Mouse (Mus musculus): Measurements from ENCODE around the gene Rin3.

The Rin3 gene

DNA sequence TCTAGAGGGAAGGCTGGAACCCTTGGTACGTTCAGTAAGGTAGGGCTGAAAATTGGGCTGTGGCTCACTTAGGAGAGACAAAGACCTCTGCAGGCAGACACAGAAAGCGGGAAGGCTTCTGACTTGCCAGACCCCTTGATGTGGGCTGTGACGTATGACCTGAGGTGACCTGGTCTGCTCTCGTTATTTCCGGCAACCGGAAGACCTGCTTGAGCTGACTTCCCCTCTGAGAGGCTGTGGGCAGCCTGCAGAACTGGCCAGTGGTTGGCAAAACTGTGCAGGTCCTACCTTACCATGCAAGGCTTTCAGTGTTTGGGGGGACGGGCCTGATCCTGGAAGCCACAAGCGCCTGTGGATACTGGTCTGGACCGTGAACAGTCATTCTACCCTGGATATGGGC, 19.5 kb downstream of the Rin3 start:
- in situ Hi-C loops (cut with MseI, MboI): no loop called here

DNA sequence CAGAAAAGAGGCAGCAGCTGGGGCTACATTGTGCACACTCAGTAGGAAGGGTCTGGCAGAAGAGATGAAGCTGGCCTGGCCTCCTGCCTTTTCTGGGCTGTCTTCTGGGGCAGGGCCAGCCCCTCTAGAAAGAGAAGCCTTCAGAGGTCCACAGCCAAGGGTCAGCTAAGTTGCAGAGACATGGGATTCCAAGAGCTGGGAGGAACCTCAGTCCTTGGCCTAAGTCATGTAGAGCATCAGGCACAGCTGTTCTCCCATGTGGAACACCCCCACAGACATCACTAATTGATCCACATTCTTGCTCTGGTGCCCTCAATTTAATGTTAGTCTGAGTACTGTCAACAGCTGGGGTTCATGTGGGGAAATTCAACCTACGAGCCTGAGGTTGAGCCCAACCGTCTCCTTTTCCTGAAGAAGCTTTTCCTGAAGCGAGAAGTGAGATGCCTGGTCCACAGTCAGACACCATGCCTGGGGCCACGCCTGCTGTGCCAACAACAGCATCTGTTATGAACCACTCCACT, 20.0 kb downstream of the Rin3 start:
- in situ Hi-C loops (cut with MseI, MboI): no loop called here

DNA sequence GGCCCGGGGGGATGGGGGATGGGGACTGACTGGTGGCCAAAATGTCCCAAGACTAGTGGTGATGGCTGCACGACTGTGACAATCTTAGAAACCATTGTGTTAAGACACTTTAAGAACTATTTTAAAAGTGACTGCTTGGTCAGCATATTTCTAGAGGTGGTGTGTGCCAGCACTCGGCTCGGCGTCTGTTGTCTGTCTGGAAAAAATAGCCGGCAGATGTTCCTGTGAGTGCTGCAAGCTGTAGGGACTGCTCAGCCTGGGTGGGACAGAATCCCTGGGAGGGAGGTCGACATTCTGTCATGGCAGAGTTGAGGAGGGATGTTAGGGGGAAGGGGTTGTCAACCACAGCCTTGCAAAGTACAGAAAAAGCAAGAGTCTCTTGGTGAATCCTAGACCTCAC, 21.0 kb downstream of the Rin3 start:
- in situ Hi-C loops (cut with MseI, MboI): no loop called here

DNA sequence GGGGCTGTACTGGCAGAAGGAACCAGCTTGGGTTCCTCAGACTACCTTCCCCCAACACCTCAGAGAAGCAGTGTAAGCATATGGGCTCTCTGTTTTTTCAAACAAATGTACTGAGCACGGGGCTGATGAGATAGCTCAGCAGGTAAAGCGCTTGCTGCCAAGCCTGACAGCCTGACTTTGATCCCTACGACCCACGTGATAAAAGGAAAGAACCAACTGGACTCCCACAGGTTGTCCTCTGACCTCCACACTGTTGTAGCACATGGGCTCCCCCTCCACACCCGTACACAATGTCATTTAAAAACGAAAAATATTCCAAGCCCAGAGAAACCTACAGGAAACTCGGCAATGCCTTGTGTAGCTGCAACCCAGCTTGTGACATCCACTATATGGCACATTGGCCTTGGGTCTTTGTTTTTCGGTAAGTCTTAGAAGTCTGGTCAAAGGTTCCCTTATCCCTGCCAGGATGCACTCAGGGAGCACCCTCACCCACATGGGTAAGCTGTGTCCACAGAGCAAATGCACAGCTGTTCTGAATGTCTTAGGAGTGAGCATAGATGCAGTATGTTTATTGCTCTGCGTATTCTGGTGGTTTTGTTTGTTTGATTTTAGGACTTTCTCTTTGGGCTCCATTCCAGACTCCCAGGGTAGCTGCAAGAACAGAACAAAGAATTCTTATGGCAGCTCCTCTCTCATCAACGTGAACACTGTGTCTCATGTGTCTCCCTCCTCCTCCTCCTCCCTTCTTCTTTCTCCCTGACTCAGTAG, 22.4 kb downstream of the Rin3 start:
- in situ Hi-C loops (cut with MseI, MboI): no loop called here

DNA sequence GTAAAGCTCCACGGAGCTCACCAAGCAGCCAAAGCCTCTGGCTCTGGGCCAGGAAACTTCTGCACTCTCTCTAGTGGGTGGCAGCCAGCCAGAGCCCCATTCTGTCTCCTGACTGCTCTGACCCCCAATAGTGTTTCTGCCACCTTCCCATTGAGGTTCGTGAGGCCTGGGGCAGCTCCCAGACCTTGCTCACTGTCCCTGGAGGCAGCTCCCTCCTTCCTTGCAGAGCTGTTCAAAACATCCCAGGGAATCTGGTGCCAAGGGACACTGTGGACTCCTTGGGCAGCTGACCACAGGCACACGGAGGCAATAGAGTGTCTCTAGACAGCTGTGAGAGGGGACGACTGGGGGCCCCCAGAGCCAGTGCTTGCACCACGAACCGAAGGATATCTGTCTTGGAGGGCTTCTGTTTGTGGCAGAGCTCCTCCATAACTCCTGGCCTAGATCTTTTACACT, 25.2 kb downstream of the Rin3 start:
- in situ Hi-C loops (cut with MseI, MboI): no loop called here

DNA sequence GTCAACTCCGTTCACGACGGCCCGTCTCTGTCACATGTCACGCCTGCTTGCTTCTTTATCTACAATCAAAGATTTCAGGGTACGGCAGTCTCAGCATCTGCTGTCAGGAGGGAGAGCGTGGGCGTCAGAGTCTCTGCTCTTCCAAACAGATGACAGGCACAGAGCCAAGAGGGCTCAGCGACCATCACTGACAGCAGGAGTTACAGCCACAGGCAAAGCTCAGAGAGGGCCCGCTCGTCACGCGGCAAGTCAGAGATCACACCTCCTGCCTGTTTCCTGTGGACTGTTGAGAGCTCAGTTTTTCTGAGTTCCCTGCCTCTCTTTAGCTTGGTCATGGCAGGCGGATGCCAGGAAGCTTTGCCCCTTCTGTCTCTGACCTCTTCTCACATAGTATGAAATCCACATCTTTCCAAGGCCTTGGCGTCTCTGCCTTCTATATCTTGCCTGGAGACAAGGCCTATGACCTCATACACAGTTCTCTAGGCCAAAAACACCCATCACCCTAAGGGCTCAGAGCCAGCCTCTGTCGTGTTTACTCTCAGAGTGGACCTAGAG, 25.7 kb downstream of the Rin3 start:
- in situ Hi-C loops (cut with MseI, MboI): no loop called here

DNA sequence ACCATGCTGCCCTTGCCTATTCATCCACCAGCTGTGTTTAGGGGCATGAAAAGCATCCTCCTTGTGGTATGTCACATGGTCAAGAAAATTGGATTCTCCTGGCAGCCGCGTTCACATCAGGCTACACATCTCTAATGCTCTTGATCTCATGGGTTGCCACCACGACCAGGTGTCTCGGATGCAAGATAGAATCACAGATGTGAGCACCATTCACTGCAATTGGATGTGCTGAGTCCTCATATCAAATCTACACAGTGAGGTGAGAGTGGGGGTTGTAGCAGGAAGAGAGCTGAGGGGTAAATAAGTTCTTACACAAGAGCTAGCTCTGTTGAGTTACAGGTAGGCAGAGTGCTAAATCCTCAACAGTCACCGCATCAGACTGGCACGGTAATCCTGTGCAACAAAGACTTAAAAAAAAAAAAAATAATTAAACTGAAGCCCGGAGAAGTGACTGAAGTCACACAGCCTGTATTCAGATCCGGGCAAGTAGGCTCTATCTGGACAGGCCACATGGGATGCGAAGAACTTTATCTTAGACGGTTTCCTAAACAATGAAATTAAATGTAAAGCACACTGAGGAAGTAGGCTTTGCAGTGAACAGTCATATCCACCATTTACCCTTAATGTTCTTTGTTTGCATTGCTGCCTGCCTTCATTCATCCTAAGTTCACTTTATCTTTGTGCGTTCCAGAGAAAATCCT, 26.4 kb downstream of the Rin3 start:
- in situ Hi-C loops (cut with MseI, MboI): no loop called here

DNA sequence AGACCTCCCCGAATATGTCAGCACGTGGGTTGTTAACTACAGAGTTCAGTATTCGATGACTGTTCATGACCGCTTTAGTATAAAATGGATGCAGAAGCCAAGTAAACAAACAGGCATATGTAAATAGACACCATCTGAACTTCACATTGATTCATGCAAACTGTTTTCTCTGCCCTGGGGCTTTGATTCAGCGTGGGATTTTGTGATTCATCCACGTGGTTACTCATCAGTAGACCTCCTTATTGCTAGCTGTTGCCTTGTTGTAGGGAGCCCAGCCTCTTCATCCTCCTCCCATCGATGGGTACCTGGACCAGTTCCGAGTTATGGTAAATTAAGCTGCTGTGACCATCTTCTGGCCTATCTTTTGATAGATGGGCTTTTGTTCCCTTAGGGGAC, 26.9 kb downstream of the Rin3 start:
- in situ Hi-C loops (cut with MseI, MboI): no loop called here

DNA sequence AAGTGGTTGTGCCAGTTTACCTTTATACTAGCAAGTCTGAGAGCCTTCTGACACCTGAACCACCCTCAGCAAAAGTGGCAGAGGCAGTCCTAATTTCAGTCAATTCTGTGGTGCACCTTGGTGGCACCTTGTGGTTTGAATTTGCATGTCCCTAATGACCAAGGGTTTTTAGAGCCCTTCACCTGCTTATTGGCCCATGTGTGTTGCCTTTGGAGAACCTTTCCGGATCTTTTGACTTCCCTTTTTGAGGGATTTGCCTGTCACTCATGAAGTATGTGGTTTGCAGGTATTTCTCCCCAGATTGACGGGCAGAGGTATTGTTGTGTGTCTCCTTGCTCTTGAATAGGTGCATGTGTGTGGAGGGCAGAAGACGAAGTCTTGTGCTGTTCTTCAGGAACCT, 27.4 kb downstream of the Rin3 start:
- in situ Hi-C loops (cut with MseI, MboI): no loop called here

DNA sequence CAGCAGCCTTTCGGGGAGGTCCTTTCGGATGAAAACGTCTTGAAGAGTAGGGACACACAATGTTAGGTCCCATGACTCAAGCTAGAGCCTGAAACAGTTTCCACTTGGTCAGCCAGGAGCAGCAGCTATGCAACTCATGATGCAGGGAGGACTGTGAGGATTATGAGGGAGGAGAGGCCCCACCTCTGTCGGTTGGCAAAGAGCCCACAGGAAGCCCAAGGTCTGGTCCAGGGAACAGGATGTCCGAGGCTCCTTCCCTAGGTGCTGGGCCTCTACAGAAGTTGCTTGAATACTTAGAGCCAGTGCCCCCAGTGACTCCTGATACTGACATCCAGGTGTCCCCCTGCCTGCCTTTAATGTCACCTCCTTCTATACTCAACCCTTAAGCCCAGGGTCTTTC, 28.6 kb downstream of the Rin3 start:
- in situ Hi-C loops (cut with MseI, MboI): no loop called here

DNA sequence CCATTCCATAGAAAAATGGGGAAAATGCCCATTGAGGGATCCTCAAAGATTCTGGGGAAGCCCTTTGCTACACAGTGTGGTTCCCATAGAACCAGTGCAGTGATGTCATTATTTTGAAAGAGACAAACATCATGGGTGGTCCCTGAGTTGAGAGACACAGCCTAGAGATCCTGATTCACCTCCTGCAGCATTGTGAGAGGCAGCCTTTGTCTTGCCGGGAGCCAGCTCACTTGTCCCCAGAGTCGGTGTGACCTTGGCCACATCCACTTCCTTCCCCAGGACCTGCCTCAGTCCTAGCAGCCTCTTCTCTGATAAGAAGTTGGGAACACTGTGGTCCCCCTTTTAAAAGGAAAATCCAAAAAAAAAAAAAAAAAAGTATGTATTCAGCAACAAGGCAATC, 36.3 kb downstream of the Rin3 start:
- in situ Hi-C loops (cut with MseI, MboI): no loop called here

DNA sequence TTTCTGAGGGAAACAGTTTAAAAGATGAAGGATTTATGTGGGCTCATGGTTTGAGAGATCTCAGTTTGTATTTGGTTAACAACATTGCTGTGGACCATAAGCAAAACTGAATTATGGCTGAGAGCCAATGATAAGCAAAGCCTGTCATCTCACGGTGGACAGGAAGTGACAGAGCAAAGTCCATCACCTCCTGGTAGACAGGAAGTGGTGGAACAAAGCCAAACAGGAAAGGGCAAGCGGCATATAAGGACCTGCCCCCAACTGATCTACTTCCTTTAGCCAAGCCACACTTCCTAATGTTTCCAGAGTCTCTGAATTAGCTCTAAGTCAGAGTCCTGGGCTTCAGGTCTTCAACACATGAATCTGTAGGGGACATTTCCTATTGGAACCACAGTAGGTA, 37.1 kb downstream of the Rin3 start:
- in situ Hi-C loops (cut with MseI, MboI): no loop called here

DNA sequence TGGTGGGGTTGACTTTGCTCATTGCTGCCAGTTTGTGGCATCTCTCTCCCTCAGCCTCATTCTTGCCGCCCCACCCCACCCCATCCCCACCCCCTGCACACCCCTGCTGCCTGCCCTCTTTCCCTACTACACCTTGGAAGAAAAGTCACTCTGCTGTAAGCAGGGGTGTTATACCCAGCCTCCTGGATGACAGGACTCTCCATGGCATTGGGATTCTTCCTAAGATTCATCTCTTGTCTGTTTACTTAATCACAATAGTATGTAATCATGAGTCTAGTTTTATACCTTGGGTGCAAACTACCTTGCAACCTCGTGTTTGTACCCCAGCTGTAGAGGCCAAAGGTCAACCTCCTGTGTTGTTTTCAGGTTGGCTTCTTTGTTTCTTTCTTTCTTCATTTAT, 37.5 kb downstream of the Rin3 start:
- in situ Hi-C loops (cut with MseI, MboI): no loop called here

DNA sequence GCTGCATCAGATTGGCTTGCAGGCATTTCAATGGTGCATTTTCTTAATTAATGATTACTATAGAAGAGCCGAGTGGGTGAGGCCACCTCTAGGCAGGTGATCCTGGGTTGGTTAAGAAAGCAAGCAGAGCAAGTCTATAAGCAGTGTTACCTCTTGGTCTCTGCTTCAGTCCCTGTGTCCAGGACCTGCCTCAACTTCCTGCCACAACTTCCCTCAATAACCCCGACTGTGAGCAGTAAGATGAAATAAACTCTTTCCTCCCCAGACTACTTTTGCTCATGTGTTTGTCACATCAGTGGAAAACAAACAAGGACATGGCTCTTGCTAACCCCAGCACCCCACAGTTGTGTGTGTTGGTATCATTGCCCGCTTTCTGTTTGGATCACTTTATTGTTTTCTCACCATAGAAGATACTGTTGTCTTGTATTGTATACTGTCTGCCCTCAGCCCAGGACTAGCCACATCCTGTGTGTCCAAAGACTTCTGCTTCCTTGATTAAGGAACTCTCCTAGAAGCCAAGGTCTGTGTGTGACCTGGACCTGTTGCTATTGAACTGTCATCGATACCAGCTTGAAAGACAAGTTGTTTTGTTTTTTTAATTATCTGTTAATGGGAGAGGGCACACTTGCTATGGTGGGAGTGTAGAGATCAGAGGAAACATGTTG, 38.3 kb downstream of the Rin3 start:
- in situ Hi-C loops (cut with MseI, MboI): no loop called here

DNA sequence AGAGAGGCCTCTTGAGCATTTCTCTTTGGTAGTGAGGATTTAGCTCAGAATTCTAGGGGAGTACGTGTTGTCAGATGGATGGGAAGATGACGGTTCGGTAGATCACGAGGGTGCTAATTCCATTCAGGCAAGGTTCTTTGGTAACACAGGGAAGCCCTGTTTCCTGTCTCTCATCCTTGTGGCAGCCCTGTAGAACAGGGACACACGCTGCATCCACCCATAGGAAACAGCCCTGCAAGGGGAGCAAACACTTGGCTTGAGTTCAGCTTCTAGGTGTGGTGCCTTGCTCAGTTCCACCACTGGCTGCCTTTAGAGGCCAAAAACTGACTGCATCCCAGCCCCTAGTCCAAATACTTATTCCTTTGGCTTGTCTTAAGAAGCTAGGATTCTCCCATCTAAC, 39.0 kb downstream of the Rin3 start:
- in situ Hi-C loops (cut with MseI, MboI): no loop called here

DNA sequence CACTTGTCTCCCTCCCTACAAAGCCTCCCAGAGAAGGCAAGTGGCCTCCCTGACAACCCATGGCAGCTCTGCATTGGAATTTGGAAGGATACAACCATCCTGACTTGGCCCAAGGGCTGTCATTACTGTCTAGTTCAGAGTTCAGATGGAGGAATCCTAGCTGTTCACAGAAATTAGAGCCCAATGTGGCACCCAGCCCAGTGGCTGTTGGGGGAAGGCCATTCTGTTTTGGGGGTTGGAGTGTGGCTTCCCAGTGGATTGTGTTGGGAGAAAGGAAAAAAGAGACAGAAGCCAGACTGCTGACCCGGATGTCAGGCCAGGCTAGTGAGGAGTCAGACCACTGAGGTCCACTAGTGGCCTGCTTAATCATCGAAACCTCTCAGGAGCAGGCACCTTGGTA, 40.5 kb downstream of the Rin3 start:
- in situ Hi-C loops (cut with MseI, MboI): no loop called here

DNA sequence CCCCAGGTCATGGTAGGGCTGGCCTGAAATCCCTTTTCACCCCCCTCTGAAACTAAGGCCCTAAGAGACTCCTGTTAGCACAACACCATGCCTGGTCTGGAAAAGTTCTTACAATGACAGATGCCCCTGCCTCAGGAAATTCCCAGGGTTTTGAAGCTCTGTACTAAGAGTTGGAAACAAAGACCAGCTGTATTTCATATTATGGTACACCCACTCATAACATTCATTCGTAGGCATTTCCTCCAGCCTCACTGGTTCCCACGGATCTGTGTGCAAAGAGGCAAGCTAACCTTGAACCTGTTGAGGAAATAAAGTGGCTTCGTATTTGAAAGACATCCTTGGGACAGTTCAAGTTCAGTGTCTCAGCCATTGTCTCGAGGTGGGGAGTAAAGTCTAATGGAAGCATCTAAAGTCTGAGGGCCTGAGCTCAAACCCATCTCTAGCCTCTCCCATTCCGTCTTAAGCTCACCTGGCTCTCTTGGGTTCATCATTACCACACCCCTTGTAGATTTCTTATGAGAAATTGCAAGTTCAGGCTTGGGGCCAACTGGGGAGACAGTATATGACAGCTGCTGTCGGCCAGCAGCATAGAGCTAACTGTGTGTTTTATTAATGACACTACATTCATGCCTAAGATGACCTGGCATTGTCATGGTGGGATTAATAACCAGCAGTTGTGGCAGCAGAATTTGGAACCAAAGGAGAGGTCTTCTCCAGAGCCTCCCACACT, 41.5 kb downstream of the Rin3 start:
- in situ Hi-C loops (cut with MseI, MboI): no loop called here

DNA sequence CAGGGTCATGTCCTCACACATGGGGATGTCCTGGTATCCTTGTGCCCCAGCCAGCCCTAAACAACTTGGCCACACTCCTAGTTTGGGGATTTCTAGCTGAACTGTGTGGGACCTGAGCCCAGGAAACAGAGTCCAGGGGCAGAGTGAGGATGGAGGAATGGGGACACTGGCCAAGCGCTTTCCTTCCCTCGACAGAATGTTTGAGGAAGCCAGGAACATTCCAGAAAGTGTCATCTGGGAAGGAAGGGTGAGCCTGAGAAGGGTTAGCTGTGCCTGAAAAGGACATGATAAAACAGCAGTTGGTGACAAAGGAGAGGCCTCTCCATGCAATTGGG, 42.0 kb downstream of the Rin3 start:
- in situ Hi-C loops (cut with MseI, MboI): no loop called here

DNA sequence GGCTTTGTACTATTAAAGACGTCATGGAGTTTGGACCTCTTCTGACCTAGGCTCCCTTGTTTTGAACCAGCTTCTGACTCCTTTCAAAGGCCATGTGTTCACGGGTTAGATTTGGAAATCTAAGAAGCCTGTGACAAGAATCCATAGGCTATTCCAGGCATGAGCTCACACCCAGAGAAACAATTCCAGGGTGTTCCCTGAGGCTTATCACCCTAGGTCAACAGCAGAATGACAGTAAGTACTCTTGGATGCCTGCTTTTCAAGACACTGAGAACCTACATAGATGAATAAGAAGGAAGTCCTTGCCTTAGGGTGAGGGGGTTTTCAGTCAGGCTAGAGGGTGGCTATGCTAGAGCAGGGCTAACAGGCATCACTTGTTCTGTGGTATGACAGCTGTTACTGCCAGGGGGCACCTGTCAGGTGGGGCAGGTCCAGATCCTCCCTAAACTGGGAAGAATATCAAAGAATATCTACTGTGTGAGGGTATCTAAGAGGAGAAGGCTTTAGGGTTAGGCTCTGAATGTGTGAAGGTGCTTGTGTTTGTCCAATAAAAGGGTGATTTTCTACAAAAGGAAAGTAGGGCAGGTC, 44.0 kb downstream of the Rin3 start:
- in situ Hi-C loops (cut with MseI, MboI): no loop called here

DNA sequence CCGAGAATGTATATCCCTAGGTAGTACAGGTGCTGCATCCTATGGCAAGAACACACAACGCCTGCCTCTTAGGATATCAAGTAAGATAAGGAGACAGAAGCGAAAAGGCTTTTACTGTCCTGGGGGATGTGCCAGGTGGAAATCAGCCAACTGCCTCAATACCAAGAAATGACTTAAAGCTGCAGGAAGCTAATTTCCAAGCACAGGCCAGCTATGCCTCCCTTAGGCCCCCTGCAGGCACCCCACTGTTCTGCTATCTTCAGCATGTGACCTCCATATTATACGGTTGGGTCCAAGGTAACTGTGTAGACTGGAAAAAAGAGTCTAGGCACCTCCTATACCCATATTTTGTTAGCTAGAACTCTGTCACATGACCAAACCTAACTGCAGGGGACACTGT, 44.7 kb downstream of the Rin3 start:
- in situ Hi-C loops (cut with MseI, MboI): no loop called here

DNA sequence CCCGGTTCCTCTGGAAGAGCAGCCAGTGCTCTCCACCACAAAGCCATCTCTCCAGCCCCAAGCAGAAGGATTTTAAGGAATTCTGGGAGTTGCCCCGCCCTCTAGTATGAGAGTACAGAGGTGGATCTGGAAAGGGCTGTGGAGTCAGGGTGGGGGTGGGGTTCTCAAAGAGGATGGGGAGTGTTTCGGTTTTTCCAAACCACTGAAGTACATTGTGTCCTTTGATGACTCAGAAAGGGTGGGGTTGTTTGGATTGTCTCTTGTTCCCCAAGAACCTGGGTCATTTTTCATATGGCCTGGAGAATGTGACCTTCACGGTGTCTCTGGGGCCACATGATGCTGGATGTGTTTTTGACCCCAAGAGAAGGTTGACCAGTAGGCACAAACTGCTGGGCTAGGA, 45.2 kb downstream of the Rin3 start:
- in situ Hi-C loops (cut with MseI, MboI): no loop called here

Measured in mouse trophoblast stem cell (cell line).